Mouse (Mus musculus) skeletal muscle tissue, adult 2 months (tissue): ENCODE data around the gene Fam193b.
A peak's percentile ranks its signal among the peaks of the same experiment; 100 is the strongest.
"Not testable (repeated sequence)": the region's sequence is repeated elsewhere in the genome, so short reads cannot be mapped to it uniquely, and the experiment has no call there.

ENCODE experiments used
- DNase-seq: peaks from one replicate; pipeline ENCODE4 v3.0.0-alpha.2; 2012; ENCODE audit warnings: low read depth, low spot score

Gene Fam193b

DNA sequence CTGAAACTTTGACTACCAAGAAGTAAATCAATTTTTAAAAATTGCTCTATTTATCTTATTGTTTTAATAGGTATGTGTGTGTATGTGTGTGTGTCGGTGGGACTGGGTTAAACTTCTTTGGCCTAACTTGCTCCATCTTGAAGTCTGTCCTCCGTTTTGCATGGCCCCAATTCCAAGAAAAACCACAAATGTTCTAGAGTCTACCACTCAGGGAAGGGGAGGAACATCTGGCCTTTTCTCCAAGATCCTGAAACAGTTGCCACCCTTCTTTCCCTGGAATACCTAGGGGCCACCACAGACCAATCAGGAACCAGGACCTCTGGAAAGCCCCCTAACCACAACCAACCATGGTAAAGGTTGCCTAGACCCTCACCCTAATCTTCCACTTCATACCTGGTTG is 1.1 kb upstream of the Fam193b start:
- DNase-seq, result no peak

DNA sequence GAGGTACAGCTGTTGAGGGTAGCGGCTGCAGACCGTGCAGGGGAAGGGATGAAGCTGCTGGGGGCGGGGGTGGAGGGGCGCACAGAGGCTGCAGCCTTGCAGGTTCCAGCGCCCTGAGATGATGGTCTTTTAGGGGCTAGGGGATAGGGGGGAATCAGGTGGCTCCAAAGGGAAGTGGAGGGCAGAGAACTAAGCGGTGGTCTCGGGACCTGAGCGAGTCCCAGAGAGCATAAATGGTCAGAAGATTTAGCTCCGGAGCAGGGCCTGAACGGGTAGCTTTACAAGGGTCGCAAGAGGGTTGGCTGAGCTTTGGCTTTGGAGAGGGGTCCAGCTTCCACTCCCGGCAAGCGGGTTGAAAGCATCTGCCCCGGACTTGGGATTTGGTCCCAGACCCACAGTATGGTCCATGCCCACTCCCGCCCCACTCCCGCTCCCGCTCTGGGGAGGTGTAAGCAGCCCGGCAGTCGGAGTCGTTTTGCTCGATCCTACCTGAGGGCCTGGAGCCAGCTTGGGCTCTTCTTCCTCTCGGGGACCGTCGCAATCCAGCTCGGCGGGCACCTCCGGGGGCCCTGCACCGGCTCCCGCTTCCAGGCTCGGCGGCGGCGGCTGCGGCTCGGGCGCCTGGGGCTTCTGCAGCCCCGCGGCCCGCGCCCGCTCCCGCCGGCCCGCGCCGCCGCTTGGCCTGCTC is 490 bp downstream of the Fam193b start:
- no peak for DNase-seq

DNA sequence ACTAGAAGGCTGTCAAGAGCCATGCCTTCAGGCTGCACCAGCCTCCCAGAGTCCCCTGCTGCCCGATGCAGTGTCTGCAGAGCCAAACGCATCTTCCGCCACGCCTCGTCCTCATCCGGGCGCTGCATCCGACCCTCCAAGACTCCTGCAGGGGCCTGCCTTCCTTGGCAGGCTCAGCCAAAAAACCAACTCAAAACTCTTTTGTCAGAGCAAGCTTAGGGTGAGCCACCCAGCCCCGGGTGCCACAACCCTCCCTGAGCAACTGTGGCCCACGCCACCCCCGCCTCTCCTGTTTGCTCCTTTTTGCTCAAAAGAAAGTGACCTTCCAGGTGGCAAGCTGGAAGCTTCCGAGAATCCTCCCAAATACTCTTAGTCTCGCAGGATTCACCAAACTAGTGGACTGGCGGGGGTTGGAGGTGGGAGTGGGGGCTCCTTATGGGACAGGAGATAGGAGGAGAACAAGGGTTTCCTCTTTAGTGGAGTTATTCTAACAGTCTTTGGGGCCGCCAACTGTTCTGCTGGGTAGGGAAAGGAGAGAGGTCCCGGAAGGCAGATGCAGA is 1.1 kb downstream of the Fam193b start:
- DNase-seq, result no peak

DNA sequence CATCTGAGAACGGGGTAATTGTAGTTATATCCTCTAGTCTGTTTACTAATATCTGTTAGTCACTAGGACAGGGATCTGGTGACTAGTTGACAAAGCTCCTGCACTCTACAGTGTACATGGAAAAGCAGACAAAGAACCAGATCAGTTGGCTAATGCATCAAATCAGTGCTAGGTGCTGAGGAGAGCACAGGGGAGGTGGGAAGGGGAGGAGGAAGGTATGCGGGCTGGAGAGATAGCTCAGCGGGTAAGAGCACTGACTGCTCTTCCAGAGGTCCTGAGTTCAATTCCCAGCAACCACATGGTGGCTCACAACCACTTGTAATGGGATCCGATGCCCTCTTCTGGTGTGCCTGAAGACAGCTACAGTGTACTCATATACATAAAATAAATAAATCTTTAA is 2.4 kb downstream of the Fam193b start:
- not testable (repeated sequence) for DNase-seq

DNA sequence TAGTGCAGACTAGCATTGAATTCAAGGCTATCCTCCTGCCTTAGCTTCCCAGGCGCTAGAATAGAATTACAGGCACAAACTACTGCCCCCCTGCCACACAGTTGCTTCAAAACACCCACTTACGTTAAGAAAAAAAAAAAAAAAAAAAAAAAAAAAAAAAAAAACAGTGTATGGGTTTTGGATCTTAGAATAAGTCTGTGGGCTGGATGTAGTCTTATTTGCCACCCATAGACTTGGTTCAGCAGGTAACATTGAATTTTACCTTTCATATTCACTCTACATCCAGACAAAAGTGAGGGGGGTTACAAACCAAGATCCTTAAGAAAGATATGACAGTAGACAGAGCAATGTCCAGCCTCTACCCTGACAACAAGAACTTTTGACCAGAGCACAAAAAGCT is 3.0 kb downstream of the Fam193b start:
- no peak for DNase-seq

DNA sequence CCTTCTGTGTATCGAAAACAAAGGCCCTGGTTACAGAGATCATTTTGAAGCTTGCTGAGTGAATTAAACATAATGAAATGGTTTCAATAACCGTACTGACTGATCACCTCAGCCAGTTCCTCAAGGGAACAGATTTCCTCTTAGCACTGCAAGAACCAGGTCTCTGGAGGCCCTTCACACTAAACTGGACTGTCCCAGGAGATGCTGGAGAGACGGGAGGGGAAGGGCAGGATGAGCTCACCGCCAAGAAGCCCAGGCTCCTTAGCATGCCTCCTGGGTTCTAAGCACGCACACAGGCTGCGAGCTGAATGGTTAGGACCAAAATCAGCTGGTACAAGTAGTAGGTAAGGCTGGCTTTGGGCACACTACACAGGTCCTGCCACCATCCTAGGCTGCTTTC is 3.9 kb downstream of the Fam193b start:
- no peak for DNase-seq

DNA sequence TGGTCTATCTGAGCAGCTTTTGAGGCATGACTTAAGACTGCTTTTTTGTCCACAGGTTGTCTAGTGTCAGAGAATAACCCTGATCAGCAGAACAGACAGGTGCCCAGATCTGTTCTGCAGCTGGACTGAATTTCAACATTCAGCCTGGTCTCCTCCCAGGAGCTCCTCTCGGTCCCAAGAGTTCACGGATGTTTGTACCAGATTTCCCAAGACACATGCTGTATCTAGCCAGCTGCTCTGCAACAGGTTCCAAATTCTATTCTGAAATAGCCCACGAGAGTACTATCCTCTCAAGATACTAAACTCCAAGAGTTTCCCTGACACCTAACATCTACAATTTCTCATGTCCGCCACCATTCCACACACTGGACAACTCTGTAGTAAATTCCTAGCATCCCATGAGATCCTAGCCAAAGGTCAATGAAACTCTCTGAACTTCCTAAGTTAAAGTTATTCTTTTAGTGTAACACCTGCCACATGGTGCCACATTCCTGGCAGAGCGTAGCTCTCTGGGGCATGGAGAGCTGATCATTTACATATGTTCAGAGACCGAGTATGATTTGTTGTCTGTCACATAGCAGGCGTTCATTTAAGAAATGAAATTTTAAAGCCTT is 7.5 kb downstream of the Fam193b start:
- peak; percentile 50 for DNase-seq

DNA sequence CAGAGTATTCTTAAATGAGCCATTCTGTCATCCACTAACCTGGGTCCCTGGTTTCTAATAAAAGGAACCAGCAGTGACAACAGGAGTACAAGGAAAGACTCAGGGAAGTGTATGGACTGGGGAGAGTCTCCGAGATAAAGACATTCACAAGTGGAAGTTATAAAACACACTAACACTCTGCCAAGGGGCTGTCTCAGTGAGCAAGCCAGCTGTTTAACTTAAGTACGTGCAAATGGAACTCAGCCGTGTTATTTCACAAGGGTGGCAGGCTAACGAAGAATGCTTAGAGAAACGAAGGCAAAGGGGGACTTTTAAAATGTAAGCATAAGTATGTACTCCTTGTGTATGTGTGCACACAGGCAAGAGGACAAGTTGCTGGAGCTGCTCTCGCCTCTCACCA is 13.4 kb downstream of the Fam193b start:
- DNase-seq, result no peak

DNA sequence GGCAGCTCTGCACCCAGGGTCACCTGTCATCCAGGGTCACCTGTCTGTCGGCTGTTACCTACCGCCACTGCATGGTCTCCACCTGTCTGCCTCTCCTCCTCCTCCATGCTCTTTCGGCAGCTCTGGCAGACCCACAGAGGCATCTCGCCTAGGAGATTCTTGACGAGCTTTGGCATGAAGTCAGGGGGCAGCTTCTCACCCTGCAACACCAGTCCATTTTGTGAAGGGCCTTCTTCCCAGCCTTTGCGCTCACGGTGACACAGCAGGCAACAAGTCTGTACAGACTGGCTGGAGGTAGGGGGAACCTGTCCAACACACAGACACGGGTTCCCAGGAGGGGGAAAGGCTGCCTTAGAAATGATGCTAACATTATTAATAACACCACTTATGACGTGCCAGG is 15.0 kb downstream of the Fam193b start:
- DNase-seq, result no peak

DNA sequence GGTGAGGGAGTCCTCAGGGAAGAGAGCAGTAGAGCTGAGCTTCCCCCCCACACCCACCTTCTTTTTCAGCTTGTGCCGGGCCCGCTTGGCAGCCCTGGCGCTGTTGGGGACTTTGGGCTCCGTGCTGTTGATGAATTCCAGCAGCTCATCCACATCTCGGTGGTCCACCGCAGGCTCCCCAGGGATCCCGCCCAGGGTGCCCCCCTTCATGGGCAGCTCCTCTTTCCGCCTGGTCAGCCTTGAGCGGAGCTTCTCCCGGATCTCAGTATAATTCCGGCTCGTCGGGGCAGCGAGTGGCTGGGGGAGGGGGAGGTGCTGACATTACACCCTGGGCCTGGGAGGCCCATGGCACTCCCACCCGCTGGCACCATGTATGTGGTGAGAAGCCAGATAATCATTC is 21.9 kb downstream of the Fam193b start:
- DNase-seq, result no peak

DNA sequence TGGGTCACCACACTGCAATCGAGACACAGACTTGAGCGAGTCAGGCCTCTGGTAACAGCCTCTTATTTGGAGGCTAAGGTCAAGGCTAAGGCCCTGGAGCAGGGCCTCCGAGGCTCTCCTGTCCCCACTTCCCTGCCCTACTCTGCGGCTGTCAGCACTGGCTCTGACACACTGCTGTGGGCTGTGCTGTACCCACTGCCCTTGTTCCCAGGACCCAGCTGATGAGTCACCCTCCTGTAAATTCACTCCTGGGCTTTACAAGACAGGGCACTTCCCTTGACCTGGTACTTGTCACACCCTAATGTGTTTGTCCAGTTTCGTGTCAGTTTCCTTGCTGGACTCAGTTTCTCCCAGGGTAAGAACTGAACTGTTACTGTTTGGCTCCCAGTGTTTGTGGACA is 22.5 kb downstream of the Fam193b start:
- DNase-seq, result no peak

DNA sequence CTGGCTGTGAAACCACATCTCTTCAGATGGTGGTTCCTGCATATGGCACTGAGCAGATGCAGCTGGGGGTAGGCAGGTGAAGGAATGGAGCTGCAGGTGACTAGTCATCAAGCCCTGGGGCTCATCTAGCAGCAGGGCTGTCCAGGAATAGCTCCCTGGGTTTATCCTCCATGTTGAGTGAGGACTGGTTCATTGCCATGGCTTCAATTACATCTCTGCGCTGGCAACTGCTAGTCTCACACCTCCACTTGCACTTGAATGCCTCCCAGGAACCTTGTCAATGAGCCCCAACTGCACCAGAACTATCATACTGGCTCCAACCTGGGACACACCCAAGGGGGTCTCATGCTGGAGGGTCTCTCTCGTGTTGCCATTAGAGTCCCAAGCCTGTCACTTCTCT is 23.0 kb downstream of the Fam193b start:
- DNase-seq, result no peak

DNA sequence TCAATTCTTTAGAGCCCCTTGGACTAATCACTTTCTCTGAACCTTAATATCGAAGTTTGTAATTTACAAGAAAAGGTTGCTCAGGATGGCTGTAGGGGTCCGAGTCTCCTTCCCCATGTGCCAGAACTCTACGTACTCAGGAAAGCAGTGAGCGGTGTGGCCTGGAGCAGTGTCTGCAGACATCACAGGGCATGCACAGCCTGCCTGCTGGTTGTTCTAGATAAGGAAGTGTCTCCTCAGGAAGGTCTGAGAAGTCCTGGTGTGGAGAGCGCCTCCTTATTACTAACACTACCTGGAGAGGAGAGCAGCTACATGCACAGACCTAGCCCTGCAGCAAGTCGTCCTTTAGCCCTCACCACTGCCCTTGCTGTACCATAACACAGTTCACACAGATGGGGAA is 26.1 kb downstream of the Fam193b start:
- no peak for DNase-seq

DNA sequence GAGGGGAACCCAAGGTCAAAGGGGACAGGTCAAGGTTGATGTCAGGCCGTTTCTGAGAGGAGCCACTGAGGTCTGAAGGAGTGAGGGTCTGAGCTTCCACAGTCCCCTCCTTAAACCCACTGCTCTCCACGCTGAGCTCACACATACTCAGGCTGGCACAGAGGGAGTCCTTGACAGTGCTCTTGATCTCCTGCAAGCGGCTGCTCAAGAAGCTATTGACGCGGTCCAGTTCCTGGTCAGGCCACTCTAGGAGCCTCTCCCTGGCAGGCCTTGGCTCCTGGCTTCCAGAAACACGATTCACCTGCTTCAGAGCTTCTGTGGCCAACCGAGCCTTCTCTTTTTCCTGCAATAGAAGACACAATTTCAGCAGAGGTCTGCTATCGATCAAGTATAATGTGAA is 27.5 kb downstream of the Fam193b start:
- DNase-seq, result no peak

DNA sequence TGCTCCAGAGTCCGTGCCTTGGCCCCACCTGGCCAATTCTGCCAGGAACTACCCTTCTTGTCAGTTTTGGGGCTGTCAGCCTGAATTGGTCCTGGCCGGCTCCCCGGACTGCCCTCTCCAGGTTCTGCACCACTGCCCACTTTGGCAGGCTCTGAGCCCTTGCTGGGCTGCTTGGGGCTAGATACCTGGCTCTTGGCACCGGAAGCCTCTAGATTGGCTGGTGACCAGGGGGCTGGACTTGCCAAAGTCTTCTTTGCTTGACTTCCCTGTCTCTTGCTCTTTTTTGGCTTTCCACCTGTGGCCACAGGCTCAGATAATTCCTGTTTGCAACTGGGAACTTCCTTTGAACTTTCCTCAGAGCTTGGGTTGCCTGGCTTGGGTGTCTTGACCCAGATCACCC is 28.0 kb downstream of the Fam193b start:
- DNase-seq, result no peak

DNA sequence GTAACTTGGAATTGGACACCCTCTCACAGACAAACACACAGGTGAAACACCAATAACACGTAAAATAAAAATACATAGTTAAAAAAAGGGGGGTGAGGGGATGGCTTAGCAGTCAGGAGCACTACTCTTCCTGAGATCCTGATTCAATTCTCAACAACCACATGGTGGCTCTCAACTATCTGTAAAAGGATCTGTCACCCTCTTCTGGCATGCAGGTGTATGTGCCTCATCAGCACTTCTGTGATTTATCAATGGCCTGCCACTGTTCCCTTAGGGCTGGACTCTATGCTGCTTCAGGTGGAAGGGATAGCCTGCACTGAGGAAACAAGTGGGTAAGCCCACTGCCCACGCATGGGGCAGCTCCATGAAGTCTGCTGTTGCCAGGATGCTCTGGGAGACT is 30.0 kb downstream of the Fam193b start:
- no peak for DNase-seq

DNA sequence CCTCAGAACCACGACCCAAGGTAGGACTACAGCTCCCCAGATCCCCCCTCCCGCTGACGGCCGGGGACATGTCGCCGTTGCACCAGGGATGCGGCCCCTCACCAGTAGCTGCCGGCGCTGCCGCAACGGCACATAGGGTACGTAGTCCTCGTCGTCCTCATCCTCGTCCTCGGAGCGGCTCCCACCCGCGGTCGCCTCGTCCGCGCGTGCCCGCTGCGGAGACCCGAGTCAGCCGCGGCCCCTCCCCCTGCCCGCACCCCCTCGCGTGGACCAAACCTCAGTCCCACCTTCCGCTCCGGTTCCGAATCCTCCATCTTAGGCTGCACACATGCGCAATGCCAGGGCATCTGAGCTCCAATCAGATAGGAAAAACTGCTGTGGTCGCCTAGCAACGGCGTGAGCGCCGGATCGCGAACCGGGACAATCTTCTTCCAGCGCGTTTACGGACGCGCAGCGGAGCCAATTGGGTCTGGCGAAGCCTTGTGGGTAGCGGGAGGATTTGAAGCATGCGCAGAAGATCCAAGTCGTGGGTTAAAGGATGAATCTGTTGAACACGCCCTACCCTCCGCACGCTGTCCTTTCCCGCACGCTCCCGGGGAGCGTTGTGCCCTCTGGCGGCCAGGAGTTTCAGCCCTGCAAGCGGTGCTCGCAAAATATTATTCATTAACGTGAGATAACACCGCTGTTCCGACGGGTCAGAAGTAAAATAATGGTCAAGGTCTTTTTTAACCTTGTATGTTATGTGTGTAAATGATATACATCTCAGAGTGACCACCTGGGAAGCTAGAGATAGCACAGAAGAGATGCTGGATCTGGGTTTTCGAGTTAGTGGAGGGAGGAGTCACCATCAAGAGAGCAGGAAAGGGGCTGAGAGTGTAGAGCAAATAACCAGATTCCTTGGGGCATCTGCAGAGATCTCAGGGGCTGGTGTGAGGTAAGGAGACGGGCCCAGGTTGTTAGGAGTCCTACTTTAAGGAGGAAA is 34.4 kb downstream of the Fam193b start, which contains the start of gene Ddx41:
Ddx41 (minus strand) TSS at position 465 of the 982 bp plus-strand sequence.
- DNase-seq, result peak; percentile 100

DNA sequence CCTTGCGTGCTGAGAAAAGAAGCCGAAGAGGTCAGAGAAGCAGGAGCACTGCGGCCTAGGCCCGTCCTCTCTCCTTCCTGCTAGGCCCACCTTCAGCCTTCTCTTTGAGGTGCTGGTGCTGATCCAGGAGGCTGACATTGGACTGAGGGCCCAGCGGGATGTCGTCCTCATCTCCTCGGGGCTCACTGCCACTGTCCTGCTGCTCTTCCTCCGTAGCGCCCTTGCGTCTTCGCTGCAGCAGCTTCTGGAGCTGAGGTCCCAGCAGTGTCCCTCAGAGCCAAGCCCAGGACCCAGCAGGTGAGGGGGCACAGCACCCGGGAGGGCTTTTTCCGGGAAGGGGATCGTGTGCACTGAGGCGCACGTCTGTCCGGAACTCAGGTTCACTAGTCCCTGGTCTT is 35.1 kb downstream of the Fam193b start:
- DNase-seq, result no peak

DNA sequence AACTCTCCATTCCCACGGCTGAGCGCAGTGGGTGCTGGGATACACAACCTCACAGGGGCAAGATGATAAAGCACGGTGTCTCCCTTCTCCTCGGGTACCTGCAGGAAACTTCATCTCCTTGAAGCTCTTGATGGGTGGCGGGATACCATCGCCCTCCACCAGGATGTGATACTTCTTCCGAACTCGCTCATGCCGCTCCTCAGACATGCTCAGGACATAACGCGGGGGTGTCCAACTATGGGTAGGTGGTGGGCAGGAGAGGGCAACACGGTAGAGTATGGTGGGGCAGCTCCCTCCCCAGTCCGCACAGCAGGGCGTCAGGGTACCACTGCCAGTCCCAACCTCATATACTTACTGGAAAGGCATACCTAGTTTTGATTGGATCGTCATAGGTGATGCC is 35.7 kb downstream of the Fam193b start:
- no peak for DNase-seq

DNA sequence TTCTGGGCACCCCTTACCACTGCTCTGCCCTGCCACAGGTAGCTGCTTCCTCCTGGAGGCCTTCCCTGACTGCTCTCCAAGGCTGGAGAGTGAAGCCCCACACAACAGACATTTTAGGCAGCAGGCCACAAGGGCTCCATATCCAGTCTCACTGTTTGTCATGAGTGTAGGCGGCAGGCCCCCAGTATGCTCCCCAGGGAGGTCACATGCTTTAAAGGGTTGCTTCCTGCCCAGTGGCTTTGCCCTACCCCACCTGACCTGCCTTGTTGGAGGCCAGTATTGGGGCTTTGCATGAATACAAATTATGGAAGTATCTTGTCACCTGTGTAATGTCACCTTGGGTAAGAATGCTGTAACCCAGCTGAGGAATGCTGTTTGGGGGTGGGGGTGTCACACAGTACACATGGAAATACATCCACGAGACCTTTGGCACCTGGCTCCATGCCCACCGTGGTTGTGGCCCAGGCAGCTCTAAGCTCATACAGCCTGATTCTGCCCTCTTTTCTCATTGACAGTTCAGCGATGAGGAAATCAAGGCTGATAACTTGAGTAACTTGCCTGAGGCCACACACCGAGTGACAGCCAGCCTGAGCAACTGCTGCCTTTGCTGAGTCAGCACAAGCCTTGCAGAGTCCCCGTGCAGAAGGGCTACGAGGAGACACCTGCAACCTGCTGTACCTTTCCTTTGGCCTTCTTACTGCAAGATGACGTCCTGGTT is 41.6 kb downstream of the Fam193b start, which contains the start of gene Dok3:
Dok3 (minus strand) TSS at position 99 of the 718 bp plus-strand sequence.
- no peak for DNase-seq
